Mouse (Mus musculus): ENCODE measurements around the gene Kat7.

DNA sequence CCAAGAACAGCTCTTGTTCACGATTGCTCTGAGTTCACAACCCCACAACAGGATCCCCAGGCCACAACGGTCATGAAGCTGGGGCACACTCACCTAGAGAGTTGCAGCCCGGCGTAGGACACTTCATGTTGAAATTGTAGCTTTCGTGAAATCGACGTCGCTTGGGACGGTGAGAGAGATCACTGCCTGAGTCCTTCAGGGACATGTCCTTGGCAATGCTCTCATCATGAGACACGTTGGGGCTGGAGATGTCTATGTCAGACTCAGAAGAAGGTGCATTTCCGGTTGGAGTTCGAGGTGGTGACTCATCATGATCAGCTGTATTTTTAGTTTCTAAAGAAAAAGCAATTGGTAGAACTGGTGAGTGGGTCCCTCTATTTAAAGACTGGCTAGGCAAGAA lies 10.2 kb downstream of the Kat7 start:
- no peak for TF ChIP-seq CTCF (IDR thresholded peaks at IDR 0.05; ENCODE audit: low read depth)
- no peak for TF ChIP-seq EP300 (IDR thresholded peaks at IDR 0.05; ENCODE audit: low read depth)
